Mouse (Mus musculus): ENCODE data around the gene Mnd1. TPM values are rescaled to one million over a fixed set of nuclear protein-coding genes. Genes with fewer than 3 reads are reported as not detected.

Gene Mnd1
- total RNA-seq, 2 experiments from 2014 or later: 6.5 to 7.5 TPM

- no peak for DNase-seq
- intact Hi-C loops (cut with DNase I): no loop called here
Measured at GRCm38 (mm10) chr3:84059676-84060075, 95.9 kb downstream of the Mnd1 start.

GRCm38 (mm10) chr3:84059261-84059660 is 96.3 kb downstream of the Mnd1 start:
- DNase-seq: no peak
- intact Hi-C loops (cut with DNase I): no loop called here

- intact Hi-C loops (cut with DNase I): no loop called here
- DNase-seq: peak; percentile 69
Measured at GRCm38 (mm10) chr3:84048729-84049175, 106.8 kb downstream of the Mnd1 start.

- DNase-seq: no peak
- intact Hi-C loops (cut with DNase I): no loop called here
Measured at GRCm38 (mm10) chr3:84046206-84046605, 109.4 kb downstream of the Mnd1 start.

GRCm38 (mm10) chr3:84041739-84042138 is 113.8 kb downstream of the Mnd1 start:
- intact Hi-C loops (cut with DNase I): no loop called here
- DNase-seq: no peak

GRCm38 (mm10) chr3:84040476-84041082 is 115.0 kb downstream of the Mnd1 start:
- peak; percentile 71 to 74 for DNase-seq
- intact Hi-C loops (cut with DNase I): no loop called here

GRCm38 (mm10) chr3:84039646-84040475 is 115.7 kb downstream of the Mnd1 start, which contains the start of gene Tmem131l:
Tmem131l (minus strand) TSS chr3:84040175.
- peak; percentile 84 for DNase-seq
- intact Hi-C loops (cut with DNase I): loop anchor here (2.0 to 5.0 kb wide), 4 partner anchors 47 to 117 kb away; partner anchors contain the start of gene Mnd1

GRCm38 (mm10) chr3:84038981-84039645 is 116.5 kb downstream of the Mnd1 start:
- intact Hi-C loops (cut with DNase I): loop anchor here (2.0 to 5.0 kb wide), 4 partner anchors 46 to 118 kb away; partner anchors contain the start of gene Mnd1
- peak; percentile 59 to 64 for DNase-seq

- DNase-seq: no peak
- intact Hi-C loops (cut with DNase I): loop anchor here (2.0 to 5.0 kb wide), 4 partner anchors 45 to 119 kb away; partner anchors contain the start of gene Mnd1
Measured at GRCm38 (mm10) chr3:84038126-84038525, 117.5 kb downstream of the Mnd1 start.

Other genes with a start within 250 kb of the Mnd1 start
- 10 to 100 TPM; 31.4 to 32.6 TPM for gene Tmem131l, start 115.6 kb downstream of the Mnd1 start, total RNA-seq (2021)
- under 1 TPM in 1 of 2 experiments, not detected in 1; 0.25 TPM for gene Gm6525, start 18.3 kb upstream of the Mnd1 start, total RNA-seq (2021)
- 1 to 10 TPM; 9.1 to 9.9 TPM for gene Trim2, start 151.1 kb upstream of the Mnd1 start, total RNA-seq (2021)

Measured in heart, postnatal 10 days (tissue).